Mouse (Mus musculus) ES-Bruce4 (cell line): Measurements from ENCODE around the gene Lins1.

Experiments
- CTCF ChIP-seq: IDR thresholded peaks from one replicate; pipeline ENCODE4 v1.8.1; 2011; ENCODE audit warnings: low read depth, low read length
- EP300 ChIP-seq: IDR thresholded peaks from 2 replicates; pipeline ENCODE4 v1.6.1; 2011; ENCODE audit warnings: low read depth, low read length; ENCODE audit not compliant: insufficient read depth
- POLR2A ChIP-seq: IDR thresholded peaks from one replicate; pipeline ENCODE4 v1.8.1; 2011; ENCODE audit warnings: low read length; ENCODE audit not compliant: insufficient read depth

- no peak for TF ChIP-seq POLR2A
- no peak for TF ChIP-seq CTCF
- no peak for TF ChIP-seq EP300
Measured at GRCm38 (mm10) chr7:66682119-66682863, 7.4 kb upstream of the Lins1 start.
